Mouse (Mus musculus) fibroblast of lung, adult 2 months (primary cell): ENCODE data around the gene Olfr133.
"Not testable (repeated sequence)": the region's sequence is repeated elsewhere in the genome, so short reads cannot be mapped to it uniquely, and the experiment has no call there.

ENCODE experiments used
- DNase-seq: peaks from one replicate; pipeline ENCODE4 v3.0.0-alpha.2; 2011; ENCODE audit warnings: low read depth

Olfr133 gene

DNA sequence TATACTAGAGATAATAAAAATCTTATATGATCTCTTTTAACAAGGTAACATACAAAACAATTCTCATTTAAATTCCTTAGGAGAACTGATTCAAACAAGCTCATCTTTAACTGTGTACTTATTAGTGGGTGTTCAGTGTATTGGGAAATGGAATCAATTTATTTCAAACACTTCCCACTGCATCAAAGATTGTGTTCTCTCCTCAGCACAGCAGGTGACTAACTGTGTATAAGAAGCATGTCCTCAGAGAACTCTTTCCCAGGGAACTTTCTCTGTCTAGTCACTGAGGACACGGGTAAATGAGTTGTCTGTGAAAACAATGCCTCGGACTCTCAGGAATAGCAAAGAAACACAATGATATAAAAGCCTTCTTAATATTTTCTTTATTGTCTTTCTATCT is at the start of gene Olfr133:
TSS of gene Olfr133 (plus strand) at position 301 of the 400 bp plus-strand sequence.
- DNase-seq = no peak

DNA sequence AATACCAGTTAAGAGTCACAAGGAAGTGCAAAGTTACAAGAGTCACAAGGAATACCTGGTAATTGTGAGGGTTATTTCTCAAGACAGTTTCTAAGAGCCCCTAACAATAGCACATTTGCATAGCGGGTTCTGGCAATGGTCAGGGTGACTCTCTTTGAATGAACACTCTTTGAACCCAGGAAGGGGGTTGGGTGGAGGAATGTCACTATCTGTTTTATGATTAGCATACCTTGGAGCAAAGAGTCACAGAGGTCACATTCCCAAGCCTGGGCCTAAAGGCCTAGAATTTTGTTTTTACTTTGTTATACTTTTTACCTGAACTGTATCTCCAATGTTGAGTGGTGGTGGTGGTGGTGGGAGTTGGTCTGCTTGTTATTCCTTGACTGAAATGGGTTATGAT is 20.9 kb upstream of the Olfr133 start:
- not testable (repeated sequence) for DNase-seq

DNA sequence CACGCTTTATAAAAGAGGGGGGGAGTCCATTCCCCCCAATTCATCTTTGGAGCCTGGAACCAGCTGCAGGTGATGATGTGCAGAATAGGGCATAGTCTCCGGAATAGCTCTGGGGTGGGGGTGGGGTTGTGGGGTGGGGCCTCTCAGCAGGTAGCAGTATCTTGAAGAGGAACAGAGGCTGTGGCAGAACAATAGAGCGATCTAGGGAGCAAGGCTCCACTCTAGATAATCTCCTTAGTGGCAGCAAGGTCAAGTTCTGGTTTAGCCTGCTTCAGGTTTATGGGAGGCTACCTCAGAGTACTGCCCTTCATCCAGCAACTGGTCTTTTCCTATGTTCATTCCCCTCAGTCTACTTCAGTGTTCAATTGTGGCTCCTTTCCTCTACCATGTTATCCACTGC is 19.7 kb upstream of the Olfr133 start:
- DNase-seq = not testable (repeated sequence)

DNA sequence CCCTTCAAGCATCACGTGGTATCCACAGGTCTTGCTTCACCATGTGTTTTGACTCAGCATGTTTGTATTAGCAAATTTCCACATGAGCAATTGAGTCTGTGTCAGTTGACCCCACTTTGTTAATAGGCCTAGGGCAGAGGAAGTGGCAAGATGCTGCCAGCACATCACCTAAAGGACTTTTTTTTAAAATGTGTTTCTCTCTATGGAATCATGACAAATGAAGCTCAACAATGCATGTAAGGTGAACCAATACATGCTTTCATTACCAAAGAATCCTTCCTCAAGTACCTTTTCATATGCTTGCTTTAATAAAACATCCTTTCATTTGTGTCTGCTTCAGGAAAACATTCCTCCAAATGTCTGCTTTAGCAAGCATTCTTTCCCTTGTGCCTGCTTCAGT is 10.7 kb upstream of the Olfr133 start, which contains the start of gene Olfr132:
TSS of gene Olfr132 (minus strand) at position 101 of the 400 bp plus-strand sequence.
- no peak for DNase-seq

DNA sequence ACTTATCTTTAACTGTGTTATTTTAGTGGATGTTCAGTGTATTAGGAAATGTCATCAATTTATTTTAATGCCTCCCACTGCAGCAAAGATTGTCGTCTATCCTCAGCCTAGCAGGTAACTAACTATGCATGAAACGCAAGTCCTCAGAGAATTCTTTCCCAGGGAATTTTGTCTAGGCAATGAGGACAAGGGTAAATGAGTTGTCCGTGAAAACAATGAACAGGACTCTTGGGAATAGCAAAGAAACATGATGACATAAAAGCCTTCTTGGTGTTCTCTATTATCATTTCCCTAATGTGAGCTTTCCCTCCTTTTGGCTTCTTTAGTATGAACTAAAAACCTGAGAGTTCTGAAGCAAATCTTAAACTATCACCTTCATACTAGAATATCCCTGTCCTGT is 26.0 kb downstream of the Olfr133 start, which contains the start of gene Olfr134:
TSS of gene Olfr134 (plus strand) at position 301 of the 400 bp plus-strand sequence.
- DNase-seq = no peak
